Mouse (Mus musculus) left cerebral cortex, postnatal 4 days (tissue): ENCODE data around the gene I0C0044D17Rik. TPM values are rescaled to one million over a fixed set of nuclear protein-coding genes. Genes with fewer than 3 reads are reported as not detected.

Source experiments
- DNase-seq: peaks from one replicate; pipeline ENCODE4 v3.0.0-alpha.2; 2022
- intact Hi-C: fragments of 180-260 bp; cut with DNase I; formaldehyde crosslinking; loops from one replicate; pipeline ENCODE4 v1.15.1; 2025
- total RNA-seq, 2 experiments: library from RNA; stranded (reverse); gene quantifications; 2 replicates each; pipeline ENCODE4 v1.2.3; 2021

Gene I0C0044D17Rik
- total RNA-seq, 2 experiments from 2014 or later = not detected

DNA sequence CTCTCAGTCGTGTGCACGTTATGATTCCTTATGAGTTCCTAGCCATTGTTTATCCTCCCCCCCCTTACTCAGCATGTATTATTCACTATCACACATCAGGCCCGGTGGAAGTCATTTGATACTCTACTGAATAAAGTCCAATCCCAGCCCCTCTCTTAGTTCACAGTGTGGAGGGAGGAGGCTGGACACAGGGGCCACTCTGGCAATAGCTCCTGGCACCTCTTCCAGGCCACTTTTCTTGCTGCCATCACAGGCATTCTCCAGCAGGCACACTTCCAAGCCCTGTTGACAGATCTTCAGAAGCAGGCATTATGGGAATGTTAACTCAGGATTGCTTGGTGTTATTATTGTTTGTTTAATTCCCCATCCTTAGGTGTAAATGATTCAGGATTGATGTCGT lies 11.1 kb upstream of the I0C0044D17Rik start:
- peak; percentile 33 for DNase-seq
- intact Hi-C loops = no loop called here

DNA sequence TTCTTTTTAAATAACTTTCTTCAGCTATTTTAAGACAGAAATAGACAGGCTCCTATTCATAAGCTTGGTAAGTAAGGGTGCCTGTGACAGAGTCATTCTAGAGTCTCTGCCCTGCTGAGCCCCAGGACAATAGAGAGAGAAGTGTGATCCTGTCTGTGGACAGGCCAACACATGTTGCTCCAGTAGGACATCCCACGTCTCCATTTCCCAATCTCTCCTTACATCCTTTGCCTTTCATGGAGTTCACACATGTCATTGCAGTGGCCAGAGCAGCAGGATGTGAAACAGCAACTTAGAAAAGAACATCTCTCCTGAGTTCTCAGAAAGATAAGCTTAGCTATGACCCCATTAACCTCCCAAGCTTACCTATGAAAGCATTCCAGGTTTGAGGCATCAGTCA lies 8.1 kb upstream of the I0C0044D17Rik start:
- DNase-seq = no peak
- intact Hi-C loops = no loop called here

DNA sequence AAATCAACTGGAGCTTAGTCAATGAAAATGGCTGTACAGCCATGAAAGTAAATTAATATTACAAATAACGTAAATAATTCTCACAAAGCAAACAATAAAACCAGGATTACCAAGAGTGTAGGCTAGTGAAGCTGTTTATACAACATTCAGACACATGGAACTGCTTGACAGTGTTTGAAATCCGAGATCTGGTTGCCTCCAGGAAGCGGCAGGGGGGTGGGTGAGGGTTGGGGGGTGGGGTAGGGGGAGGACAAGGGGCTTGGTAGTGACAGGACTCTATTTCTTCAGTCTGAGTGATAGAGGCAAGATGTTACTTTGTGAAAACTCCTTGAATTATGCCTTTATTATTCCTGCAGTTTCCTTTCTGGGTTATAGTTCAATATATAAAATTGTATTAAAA lies 3.1 kb upstream of the I0C0044D17Rik start:
- intact Hi-C loops = no loop called here
- DNase-seq = no peak

GRCm38 (mm10) chr4:98823047-98823446 lies 593 bp downstream of the I0C0044D17Rik start:
- intact Hi-C loops = no loop called here
- no peak for DNase-seq

DNA sequence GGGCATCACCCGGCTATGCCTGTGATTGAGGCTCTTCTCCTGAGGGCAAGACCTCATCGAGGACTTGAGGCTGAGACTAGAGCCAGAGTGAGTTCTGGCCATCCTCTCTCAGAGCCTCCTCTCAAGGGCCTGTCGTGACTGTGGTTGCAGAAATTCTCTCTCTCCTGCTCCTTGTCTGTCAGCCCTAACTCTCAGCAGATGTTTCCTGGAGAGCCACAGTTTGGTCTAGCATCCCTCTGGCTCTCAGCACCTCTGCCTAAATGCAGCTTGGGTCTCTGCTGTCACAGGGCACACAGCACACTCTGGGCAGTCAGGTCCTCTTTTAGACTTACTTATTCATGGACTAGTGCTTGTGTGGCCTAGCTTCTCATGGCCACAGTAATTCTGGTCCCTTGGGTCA lies 1.2 kb downstream of the I0C0044D17Rik start:
- no peak for DNase-seq
- intact Hi-C loops = no loop called here

DNA sequence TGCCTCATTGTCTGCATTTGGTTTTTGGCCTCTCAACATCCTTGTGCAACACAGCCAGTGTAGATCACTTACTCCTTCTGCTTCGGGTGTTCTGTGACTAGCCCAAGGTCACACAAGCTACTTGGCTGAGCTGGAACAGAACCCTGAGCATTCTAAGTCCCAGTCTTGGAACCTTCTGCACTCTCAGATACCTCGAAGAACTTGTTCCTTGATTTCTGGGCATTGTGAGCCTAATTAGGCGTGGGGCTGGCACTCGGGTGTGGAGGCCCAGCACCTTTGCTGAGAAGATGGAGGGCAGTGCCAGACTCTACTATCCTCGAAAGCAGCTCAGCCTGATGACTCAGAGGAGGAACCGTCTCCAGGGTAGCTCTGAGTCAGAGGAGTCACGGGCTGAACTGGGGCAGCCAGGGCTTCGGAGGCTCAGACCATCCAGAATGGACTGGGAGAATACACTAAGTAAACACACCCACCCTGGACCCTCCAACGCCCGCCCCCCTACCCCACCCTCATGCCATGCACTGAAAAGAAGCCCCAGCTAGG lies 4.4 kb downstream of the I0C0044D17Rik start:
- DNase-seq = no peak
- intact Hi-C loops = no loop called here

- DNase-seq = peak; percentile 22
- intact Hi-C loops = no loop called here
Measured at GRCm38 (mm10) chr4:98817184-98817911, 6.3 kb downstream of the I0C0044D17Rik start, which contains the start of gene Kank4. Gene Kank4, minus strand, starts transcription at chr4:98817537.

DNA sequence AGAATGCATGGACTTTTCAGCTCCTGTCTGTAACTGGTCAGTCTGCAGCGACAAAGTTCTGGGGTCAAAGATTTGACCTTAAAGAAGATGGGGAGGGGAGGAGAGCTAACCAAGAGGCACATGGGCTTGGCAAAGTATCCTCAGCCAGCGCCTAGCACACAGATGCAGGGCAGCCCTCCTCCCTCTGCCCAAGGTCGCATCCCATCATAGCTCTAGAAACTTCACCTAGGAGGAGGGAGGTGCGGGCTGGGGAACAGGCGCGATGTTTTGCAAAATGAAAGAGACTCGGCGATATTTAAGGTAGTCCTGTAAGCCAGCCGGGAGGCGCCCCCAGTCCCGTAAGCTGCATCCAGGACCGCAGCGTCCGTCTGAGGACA lies 6.8 kb downstream of the I0C0044D17Rik start:
- no peak for DNase-seq
- intact Hi-C loops = no loop called here

- no peak for DNase-seq
- intact Hi-C loops = no loop called here
Measured at GRCm38 (mm10) chr4:98806306-98806705, 17.3 kb downstream of the I0C0044D17Rik start.

GRCm38 (mm10) chr4:98805291-98806048 lies 18.2 kb downstream of the I0C0044D17Rik start:
- DNase-seq = no peak
- intact Hi-C loops = no loop called here

DNA sequence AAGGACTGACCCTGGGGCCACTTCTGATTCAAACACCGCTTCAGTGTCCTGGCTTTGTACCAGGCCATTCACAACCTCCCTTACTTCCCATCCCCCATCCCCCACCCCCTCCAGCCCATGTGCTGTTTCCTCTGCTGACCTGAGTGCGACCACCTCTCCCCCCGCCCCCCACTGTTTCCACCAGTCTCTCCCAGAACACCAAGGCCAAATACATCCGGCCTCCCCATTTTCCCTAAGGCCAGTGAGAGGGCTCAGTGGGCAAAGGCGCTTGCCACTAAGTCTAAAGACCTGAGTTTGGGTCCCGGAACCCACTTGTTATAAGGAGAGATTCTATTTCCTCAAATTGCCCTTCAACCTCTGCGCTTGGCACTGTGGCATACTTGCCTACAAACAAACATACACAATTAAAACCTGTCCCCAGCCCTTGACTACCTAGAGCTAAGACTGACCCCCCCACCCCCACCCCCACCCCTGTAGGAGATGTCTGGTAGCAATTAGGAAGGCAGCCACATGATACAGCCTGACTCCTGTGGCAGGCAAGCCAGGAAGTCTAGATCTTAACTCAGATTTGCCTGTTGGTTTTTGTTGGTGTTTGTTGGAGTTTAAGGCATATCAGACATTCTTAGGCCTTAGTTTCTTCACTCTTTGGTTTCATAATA lies 19.0 kb downstream of the I0C0044D17Rik start:
- intact Hi-C loops = no loop called here
- no peak for DNase-seq

- DNase-seq = no peak
- intact Hi-C loops = no loop called here
Measured at GRCm38 (mm10) chr4:98801775-98802174, 21.9 kb downstream of the I0C0044D17Rik start.

GRCm38 (mm10) chr4:98800824-98801223 lies 22.8 kb downstream of the I0C0044D17Rik start:
- peak; percentile 40 for DNase-seq
- intact Hi-C loops = no loop called here

GRCm38 (mm10) chr4:98796591-98797341 lies 26.9 kb downstream of the I0C0044D17Rik start:
- DNase-seq = peak; percentile 34
- intact Hi-C loops = no loop called here

GRCm38 (mm10) chr4:98795241-98795640 lies 28.4 kb downstream of the I0C0044D17Rik start:
- intact Hi-C loops = no loop called here
- no peak for DNase-seq

GRCm38 (mm10) chr4:98793486-98793885 lies 30.2 kb downstream of the I0C0044D17Rik start:
- DNase-seq = no peak
- intact Hi-C loops = no loop called here

DNA sequence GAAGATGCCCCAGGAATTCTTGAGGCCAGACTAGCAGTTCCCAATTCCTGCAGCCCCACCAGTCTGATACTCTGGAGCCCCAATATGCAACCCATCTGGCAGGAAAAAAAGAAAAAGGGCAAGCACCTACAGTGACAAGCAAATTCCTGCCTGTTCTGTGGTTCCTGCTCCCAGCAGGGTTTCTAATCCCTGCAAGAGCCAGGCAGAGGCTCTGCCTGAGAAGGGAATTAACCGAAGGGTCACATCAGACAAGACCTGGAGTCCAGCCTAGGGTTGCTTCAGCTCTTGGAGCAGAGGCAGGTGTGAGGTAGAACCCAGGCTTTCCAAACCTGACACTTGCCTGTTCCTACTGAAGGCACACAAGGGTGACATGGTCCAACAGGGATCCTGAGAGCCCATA lies 32.9 kb downstream of the I0C0044D17Rik start:
- intact Hi-C loops = no loop called here
- DNase-seq = no peak

- DNase-seq = no peak
- intact Hi-C loops = no loop called here
Measured at GRCm38 (mm10) chr4:98789861-98790311, 33.8 kb downstream of the I0C0044D17Rik start.

- intact Hi-C loops = no loop called here
- no peak for DNase-seq
Measured at GRCm38 (mm10) chr4:98789133-98789765, 34.4 kb downstream of the I0C0044D17Rik start.

- intact Hi-C loops = no loop called here
- DNase-seq = no peak
Measured at GRCm38 (mm10) chr4:98786281-98786680, 37.4 kb downstream of the I0C0044D17Rik start.
